Mouse (Mus musculus): ENCODE measurements at regions not wholly inside any gene's neighbourhood (a gene's known extent, or its start where the extent isn't known, plus 50 kb on each side); places are given as distances from the start of the nearest gene placed in this dataset.

- TF ChIP-seq CTCF (IDR thresholded peaks at IDR 0.05; ENCODE audit: control insufficient read depth, insufficient read depth, insufficient replicate concordance, low read depth, low read length) (no peak), POLR2A (IDR thresholded peaks at IDR 0.05; ENCODE audit: control insufficient read depth, low read depth, low read length) (no peak)
Observed at GRCm38 (mm10) chr4:125194298-125194697, 66.7 kb upstream of the Zc3h12a start.

GRCm38 (mm10) chr4:125191680-125192079, 64.0 kb upstream of the Zc3h12a start:
- TF ChIP-seq CTCF (IDR thresholded peaks at IDR 0.05; ENCODE audit: control insufficient read depth, insufficient read depth, insufficient replicate concordance, low read depth, low read length) (no peak), POLR2A (IDR thresholded peaks at IDR 0.05; ENCODE audit: control insufficient read depth, low read depth, low read length) (no peak)
- Histone ChIP-seq H3K4me3 (ENCODE audit: control insufficient read depth, low read depth, low read length) (no peak overlapping the region), H3K36me3 (ENCODE audit: control insufficient read depth, insufficient read depth, low read length) (no peaks in the 10 kb centered on the region), H3K4me1 (ENCODE audit: control insufficient read depth, insufficient read depth, low read length) (no peaks in the 10 kb centered on the region), H3K27ac (ENCODE audit: control insufficient read depth, insufficient read depth, low read depth, low read length) (no peak overlapping the region), H3K27me3 (ENCODE audit: control insufficient read depth, insufficient read depth, low read length) (no peaks in the 10 kb centered on the region)

More at GRCm38 (mm10) chr4:125194298-125194697, 66.7 kb upstream of the Zc3h12a start:
- Histone ChIP-seq H3K27me3 (ENCODE audit: control insufficient read depth, insufficient read depth, low read length) (no peaks in the 10 kb centered on the region), H3K36me3 (ENCODE audit: control insufficient read depth, insufficient read depth, low read length) (no peaks in the 10 kb centered on the region), H3K27ac (ENCODE audit: control insufficient read depth, insufficient read depth, low read depth, low read length) (no peak overlapping the region), H3K4me3 (ENCODE audit: control insufficient read depth, low read depth, low read length) (no peak overlapping the region), H3K4me1 (ENCODE audit: control insufficient read depth, insufficient read depth, low read length) (no peaks in the 10 kb centered on the region; the same call in 1 of the 2 replicates)

DNA sequence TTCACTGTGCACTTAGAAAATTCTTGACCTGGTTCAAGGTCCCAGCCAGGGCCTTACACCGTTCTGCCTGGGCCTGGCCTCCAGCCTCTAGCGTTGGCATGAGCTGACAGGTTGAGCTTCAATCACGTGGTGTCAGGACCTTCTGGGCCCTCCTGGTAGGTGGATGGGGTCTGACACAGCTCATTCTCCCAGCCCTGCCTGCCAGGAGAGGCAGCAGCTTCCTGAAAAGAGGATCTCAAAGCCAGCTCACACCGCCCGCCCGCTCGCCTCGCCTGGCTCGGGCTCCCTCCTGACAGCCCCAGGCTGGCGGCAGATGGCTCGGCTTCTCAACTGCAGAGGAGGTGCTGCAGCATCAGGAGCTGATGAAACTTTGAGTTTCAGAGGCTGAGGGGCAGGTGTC, 63.4 kb upstream of the Zc3h12a start:
- no peak overlapping the region for H3K27ac ChIP-seq (ENCODE audit: control insufficient read depth, insufficient read depth, low read depth, low read length)
- H3K36me3 ChIP-seq (ENCODE audit: control insufficient read depth, insufficient read depth, low read length) = no peaks in the 10 kb centered on the region
- no peaks in the 10 kb centered on the region for H3K27me3 ChIP-seq (ENCODE audit: control insufficient read depth, insufficient read depth, low read length)
- TF ChIP-seq POLR2A (IDR thresholded peaks at IDR 0.05; ENCODE audit: control insufficient read depth, low read depth, low read length) (no peak), CTCF (IDR thresholded peaks at IDR 0.05; ENCODE audit: control insufficient read depth, insufficient read depth, insufficient replicate concordance, low read depth, low read length) (no peak)
- no peaks in the 10 kb centered on the region for H3K4me1 ChIP-seq (ENCODE audit: control insufficient read depth, insufficient read depth, low read length)
- no peak overlapping the region for H3K4me3 ChIP-seq (ENCODE audit: control insufficient read depth, low read depth, low read length)

DNA sequence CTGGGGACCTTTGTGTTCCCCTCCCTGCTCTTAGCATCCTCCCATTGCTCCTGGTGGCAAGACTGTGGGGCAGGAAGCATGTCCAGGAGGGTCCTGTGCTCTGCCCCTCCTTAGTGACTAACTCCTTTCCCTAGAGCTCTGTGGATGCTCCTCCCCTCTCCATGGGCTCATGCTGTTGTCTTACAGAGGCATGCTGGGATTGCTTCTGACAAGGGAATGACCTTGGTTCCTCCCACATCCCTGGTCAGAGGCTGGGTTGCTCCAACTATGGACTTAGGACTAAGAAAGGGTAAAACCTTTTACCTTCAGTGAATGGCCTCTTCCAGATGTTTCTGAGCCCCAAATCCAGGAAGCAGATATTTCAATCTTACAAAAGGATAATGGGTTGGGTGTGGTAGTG, 62.3 kb upstream of the Zc3h12a start:
- Histone ChIP-seq H3K27me3 (ENCODE audit: control insufficient read depth, insufficient read depth, low read length) (no peaks in the 10 kb centered on the region), H3K36me3 (ENCODE audit: control insufficient read depth, insufficient read depth, low read length) (no peaks in the 10 kb centered on the region), H3K4me1 (ENCODE audit: control insufficient read depth, insufficient read depth, low read length) (no peaks in the 10 kb centered on the region), H3K27ac (ENCODE audit: control insufficient read depth, insufficient read depth, low read depth, low read length) (no peak overlapping the region), H3K4me3 (ENCODE audit: control insufficient read depth, low read depth, low read length) (no peak overlapping the region)
- no peak for TF ChIP-seq CTCF (IDR thresholded peaks at IDR 0.05; ENCODE audit: control insufficient read depth, insufficient read depth, insufficient replicate concordance, low read depth, low read length)
- no peak for TF ChIP-seq POLR2A (IDR thresholded peaks at IDR 0.05; ENCODE audit: control insufficient read depth, low read depth, low read length)

DNA sequence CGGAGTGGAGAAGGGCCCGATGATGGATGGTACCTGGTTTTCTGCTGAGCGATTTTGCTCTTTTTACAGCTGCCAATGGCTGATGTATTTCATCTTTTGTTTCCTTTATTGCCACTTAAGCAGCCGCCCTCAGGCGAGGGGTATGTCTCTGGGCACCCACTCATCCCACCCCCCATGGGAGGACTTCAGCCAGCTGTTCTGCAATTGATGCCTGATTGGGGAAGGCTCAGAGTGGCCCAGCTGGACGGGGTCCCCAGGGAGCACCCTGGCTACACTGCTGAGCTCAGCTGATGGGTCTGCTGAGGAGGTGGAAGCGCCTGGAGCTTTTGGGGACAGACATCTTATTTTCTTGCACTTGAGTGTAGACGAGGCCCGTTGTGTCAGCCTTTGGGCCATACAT, 58.6 kb upstream of the Zc3h12a start:
- Histone ChIP-seq H3K4me3 (ENCODE audit: control insufficient read depth, low read depth, low read length) (no peak overlapping the region), H3K4me1 (ENCODE audit: control insufficient read depth, insufficient read depth, low read length) (no peaks in the 10 kb centered on the region), H3K36me3 (ENCODE audit: control insufficient read depth, insufficient read depth, low read length) (no peaks in the 10 kb centered on the region), H3K27me3 (ENCODE audit: control insufficient read depth, insufficient read depth, low read length) (no peaks in the 10 kb centered on the region), H3K27ac (ENCODE audit: control insufficient read depth, insufficient read depth, low read depth, low read length) (no peak overlapping the region)
- TF ChIP-seq CTCF (IDR thresholded peaks at IDR 0.05; ENCODE audit: control insufficient read depth, insufficient read depth, insufficient replicate concordance, low read depth, low read length) = no peak
- no peak for TF ChIP-seq POLR2A (IDR thresholded peaks at IDR 0.05; ENCODE audit: control insufficient read depth, low read depth, low read length)

- H3K27ac ChIP-seq (ENCODE audit: control insufficient read depth, insufficient read depth, low read depth, low read length) = no peak overlapping the region
- TF ChIP-seq POLR2A (IDR thresholded peaks at IDR 0.05; ENCODE audit: control insufficient read depth, low read depth, low read length) = no peak
- TF ChIP-seq CTCF (IDR thresholded peaks at IDR 0.05; ENCODE audit: control insufficient read depth, insufficient read depth, insufficient replicate concordance, low read depth, low read length) = no peak
- no peaks in the 10 kb centered on the region for H3K27me3 ChIP-seq (ENCODE audit: control insufficient read depth, insufficient read depth, low read length)
- H3K4me3 ChIP-seq (ENCODE audit: control insufficient read depth, low read depth, low read length) = no peak overlapping the region
- no peaks in the 10 kb centered on the region for H3K36me3 ChIP-seq (ENCODE audit: control insufficient read depth, insufficient read depth, low read length)
- no peaks in the 10 kb centered on the region for H3K4me1 ChIP-seq (ENCODE audit: control insufficient read depth, insufficient read depth, low read length)
Observed at GRCm38 (mm10) chr4:125185076-125185475, 57.4 kb upstream of the Zc3h12a start.

- no peaks in the 10 kb centered on the region for H3K36me3 ChIP-seq (ENCODE audit: control insufficient read depth, insufficient read depth, low read length)
- H3K27me3 ChIP-seq (ENCODE audit: control insufficient read depth, insufficient read depth, low read length) = no peaks in the 10 kb centered on the region
- TF ChIP-seq CTCF (IDR thresholded peaks at IDR 0.05; ENCODE audit: control insufficient read depth, insufficient read depth, insufficient replicate concordance, low read depth, low read length) (no peak), POLR2A (IDR thresholded peaks at IDR 0.05; ENCODE audit: control insufficient read depth, low read depth, low read length) (no peak)
- H3K27ac ChIP-seq (ENCODE audit: control insufficient read depth, insufficient read depth, low read depth, low read length) = no peak overlapping the region
- no peak overlapping the region for H3K4me3 ChIP-seq (ENCODE audit: control insufficient read depth, low read depth, low read length)
- no peaks in the 10 kb centered on the region for H3K4me1 ChIP-seq (ENCODE audit: control insufficient read depth, insufficient read depth, low read length)
Observed at GRCm38 (mm10) chr4:125180947-125181346, 53.3 kb upstream of the Zc3h12a start.

- H3K27ac ChIP-seq (ENCODE audit: control insufficient read depth, insufficient read depth, low read depth, low read length) = no peak overlapping the region
- H3K4me1 ChIP-seq (ENCODE audit: control insufficient read depth, insufficient read depth, low read length) = no peaks in the 10 kb centered on the region
- no peak overlapping the region for H3K4me3 ChIP-seq (ENCODE audit: control insufficient read depth, low read depth, low read length)
- H3K36me3 ChIP-seq (ENCODE audit: control insufficient read depth, insufficient read depth, low read length) = no peaks in the 10 kb centered on the region
- H3K27me3 ChIP-seq (ENCODE audit: control insufficient read depth, insufficient read depth, low read length) = no peaks in the 10 kb centered on the region
- TF ChIP-seq CTCF (IDR thresholded peaks at IDR 0.05; ENCODE audit: control insufficient read depth, insufficient read depth, insufficient replicate concordance, low read depth, low read length) (no peak), POLR2A (IDR thresholded peaks at IDR 0.05; ENCODE audit: control insufficient read depth, low read depth, low read length) (no peak)
Observed at GRCm38 (mm10) chr4:125178552-125178951, 50.9 kb upstream of the Zc3h12a start.

All from testis, adult 2 months (tissue).